Mouse (Mus musculus): ENCODE data around the gene Nupl1. TPM values are rescaled to one million over a fixed set of nuclear protein-coding genes. Genes with fewer than 3 reads are reported as not detected.
A peak's percentile ranks its signal among the peaks of the same experiment; 100 is the strongest.

The Nupl1 gene
- not detected for total RNA-seq (2021)

DNA sequence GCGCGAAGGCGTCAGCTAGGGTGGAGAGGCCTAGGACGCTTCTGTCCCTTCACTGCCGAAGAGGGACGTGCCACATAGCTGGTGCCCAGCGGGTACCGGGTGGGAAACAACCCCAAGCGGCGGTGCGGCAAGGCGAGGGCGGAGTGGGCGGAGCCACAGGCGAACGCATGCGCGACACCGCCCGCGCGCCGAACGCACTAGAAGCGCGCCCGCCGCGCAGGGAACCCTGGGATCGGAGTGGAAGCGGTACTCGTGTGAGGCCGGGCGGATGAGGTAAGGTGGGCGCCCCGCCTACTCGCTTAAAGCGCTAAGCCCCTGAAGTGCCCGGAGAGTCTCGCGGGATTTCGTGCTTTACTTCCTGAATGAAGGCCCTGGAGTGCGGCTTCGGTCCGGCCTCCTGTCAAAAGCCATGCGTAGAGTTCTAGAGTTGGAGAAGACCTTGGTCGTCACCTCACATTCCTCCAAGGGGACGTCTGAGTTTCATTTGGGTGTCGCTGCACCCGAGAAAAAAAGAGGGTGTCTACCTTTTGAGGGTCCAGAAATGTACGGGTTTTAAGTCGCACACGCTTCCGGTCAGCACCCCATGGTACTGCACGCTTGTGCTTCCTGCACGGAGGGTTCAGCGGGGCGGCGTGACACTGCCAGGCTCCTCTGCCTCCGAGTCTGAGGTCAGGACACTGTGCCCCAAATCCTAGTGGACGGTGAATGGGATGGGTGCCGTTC lies at the start of gene Nupl1, which contains the start of gene Gm49336:
Gene Nupl1 (minus strand): TSS at position 151 of the 723 bp plus-strand sequence.
Gene Gm49336 (minus strand): TSS at position 227 of the 723 bp plus-strand sequence.
- peak; percentile 98 for DNase-seq

DNA sequence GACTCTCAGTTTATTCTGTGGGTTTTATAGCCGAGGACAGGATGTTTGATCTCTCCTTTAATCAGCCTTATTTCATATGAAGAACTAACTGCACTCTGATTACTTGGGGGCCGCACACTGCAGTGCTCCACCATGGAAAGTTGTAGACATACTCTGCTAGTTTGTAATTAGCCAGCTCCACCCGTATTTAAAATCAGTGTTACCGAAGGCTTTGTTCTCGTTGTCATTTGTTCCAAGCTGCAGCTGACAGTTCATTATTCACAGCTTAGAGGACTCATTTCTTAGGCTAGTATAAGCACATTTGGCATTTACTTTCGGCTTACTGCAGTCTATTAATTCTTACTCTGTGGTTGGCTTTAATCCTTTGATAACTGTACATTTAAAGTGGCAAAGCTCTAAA lies 49.8 kb upstream of the Nupl1 start:
- no peak for DNase-seq

DNA sequence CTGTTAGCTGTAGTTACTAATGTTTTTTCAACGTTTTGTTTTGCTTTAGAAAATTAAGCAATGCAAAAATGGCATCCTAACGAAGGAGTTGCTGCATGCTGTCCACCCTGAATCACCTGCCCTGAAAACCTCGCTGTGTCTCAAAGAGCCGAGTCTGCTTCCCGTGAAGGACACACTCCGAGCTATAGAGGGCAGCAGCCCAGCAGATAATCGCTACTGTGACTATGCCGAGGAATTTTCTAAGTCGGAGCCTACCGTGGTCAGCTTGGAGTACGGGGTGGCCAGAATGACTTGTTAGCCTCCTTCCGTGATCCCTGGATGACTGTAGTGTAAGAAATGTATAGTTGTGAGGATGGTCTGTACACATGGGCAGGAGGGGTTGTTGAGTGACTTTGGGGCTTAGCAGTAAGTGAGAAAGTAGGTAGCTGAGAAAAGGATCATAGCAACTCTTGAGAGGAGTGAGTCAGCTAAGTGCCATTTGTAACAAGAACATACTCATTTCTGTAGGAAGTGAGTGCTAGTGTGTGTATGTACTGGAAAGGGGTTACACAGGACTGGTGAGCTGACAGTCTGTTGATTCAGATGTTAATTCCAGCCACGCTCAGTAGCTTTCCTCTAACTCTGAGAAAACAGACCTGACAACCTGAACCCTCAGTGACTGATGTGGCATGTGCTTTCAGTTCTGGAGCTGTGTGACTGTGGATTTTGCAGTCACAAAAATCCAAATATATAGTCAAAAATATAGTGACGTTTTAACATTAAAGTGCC lies 49.2 kb upstream of the Nupl1 start:
- no peak for DNase-seq

DNA sequence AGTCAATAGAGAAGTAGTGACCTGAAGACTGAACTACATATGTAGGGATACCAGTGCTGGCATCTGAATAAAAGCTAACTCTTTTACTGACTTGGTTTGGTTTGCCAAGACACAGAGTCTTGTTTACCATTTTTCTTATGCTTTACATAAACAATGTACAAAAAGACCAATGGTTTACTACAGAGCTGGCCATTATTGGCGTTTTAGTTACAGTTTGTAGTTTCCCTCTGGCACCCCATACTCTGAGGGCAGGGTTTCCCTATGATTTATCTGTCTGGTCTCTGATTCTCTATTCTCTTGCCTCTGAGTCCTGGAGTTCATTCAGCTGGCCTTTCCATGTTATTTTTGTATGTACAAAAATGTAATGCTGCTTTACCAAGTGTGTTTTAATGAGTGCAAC lies 44.3 kb upstream of the Nupl1 start:
- no peak for DNase-seq

DNA sequence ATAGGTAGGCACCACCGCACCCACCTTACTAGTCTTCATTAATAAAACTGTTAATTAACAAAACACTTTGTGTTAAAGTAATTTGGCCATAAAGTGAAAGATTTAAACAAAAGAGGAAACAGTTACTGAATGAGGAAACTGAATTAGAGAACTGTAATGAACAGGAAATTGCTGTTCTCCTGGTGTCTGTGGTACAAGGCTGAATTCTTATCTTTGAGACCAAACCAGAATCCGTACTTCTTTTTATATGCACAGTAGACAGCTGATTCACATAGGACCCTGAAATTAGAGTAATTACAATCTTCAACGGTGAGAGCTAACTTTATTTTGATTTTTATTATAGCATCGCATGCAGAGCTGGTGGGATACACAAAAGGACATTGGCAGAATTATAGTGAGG lies 39.1 kb upstream of the Nupl1 start:
- no peak for DNase-seq

DNA sequence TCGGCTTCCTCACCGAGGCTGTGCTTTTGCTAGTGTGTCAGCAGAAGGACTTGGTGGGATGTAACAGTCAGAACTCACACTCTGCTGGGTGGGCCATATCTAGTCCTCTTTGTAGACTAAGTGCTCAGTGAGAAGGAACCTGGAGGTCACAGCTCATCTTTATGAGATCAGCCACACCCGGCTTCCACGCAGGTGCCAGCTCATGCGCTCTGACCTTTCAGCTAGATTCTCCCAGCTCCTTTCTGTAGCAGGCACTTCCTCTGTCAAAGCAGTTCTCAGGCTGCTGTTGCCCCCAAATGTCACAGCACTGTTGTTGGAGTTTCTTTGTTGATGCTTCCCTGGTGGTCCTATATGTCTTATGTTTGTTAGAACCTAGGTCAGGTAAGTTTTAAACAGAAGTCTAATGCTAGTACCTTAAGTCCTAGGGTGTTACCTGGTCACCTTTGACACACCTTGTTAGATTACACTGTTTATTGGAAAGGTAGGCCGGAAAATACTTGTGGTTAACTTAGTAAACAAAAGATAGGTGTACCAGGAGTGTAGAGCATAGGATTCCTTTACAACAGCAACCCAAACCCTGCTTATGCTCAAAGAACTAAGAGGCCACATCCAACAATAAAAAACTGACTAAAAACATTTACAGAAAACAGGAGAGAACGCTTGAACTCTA lies 35.1 kb upstream of the Nupl1 start:
- DNase-seq = no peak

DNA sequence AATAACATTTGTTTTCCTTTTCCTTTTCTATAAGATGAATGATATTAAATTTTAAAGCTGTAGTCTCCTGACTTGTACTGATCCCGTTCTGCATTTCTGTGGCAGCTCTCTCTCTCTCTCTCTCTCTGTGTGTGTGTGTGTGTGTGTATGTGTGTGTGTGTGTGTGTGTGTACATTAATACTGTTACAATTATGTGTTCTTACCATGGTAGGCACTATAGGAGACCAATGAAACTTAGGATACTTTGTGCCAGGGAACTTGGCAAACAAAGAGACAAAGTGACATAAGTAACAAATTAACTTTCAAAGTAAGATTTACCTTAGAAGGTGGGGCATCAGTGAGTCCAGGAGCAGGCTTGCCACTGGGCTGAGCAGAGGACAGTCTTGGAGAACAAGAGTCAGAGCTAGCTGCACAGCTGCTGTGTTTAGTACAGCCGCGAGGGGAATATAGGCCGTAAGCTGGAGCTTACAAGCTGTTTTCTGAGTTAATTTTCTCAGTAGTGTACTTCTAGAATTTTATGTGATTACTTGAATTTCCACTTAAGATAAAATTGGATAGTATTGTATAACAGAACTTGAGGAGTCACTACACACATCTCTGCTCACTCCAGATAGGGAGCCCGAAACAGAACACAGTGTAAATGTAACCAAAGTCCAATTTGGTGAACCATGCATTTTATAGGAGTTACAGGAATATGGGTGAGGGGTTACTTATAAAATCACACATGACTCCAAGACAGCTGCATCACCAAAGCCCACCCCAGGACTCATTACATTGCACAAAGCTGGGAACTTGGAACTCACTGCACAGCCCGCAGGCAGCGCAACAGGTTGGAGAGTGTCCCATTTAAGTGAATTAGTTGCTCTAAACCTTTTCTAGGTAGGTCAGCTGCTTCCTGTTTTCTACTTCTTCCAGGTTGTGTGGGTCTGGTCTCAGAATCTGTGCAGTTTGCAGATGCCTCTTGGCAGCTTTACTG lies 24.4 kb upstream of the Nupl1 start:
- no peak for DNase-seq

- DNase-seq = no peak
These were observed 22.1 kb upstream of the Nupl1 start for GRCm38 (mm10) chr14:60273346-60273745.

DNA sequence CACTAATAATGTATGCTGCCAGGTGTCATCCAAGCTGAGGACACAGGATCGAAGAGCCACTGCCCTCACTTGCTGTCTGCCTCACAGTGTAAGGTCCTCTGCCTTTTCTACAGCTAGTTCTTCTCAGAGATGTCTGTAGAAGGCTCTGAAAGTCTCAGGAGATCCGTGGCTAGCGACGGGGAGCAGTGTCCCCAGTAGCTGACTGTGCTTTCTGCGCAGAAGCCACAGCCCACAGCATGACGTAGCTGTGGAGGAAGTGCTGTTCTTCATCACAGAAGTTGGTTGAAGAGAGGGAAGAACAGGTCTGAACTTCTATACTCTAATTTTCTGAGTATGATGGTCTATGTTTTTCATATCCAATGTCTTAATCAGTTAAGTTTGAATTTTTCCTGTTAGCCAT lies 18.1 kb upstream of the Nupl1 start:
- DNase-seq = no peak

DNA sequence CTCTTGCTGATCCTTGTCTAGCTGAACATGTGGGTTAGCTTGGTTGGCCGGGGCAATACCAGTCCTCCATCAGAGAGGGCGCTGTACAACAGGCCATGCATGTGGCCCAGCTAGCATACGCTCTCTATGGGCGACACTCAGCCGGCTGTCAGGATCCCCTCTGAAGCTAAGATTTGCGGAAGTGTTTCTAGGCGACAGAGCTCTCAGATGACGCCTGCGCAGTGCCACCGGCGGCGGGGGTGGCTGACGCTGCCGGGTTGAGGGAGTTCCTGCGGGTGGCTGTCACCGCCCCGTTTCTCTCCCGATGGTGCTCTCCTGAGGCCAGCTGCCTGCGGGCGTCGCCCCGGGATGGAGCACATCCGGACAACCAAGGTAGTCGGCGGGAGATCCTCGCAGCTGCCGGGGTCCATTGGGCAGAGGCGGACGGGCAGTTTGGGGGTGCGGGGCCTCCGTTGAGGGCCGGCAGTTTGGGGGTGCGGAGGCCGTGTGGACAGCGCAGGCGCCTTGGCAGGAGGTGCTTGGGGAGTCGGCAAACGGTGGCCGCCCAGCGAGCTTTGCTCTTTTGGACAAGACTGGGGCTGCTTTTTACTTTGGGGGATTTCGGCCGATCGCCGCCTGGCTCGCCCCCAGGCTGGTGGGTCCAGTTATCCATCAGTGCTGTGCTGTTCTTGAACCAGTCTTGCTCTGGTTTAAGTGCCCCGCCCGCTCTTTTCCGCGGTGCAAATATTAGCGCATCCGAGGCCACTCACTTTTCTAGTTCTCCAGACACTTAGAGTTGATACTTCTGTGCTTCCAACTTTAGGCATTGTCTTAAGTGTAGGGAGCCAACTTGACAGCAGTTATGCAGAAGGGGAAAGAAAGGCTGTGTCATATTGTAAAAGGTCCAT lies 14.0 kb upstream of the Nupl1 start, which contains the start of gene Mtmr6:
Gene Mtmr6 (plus strand): TSS at position 239 of the 887 bp plus-strand sequence.
- DNase-seq = peak; percentile 94

DNA sequence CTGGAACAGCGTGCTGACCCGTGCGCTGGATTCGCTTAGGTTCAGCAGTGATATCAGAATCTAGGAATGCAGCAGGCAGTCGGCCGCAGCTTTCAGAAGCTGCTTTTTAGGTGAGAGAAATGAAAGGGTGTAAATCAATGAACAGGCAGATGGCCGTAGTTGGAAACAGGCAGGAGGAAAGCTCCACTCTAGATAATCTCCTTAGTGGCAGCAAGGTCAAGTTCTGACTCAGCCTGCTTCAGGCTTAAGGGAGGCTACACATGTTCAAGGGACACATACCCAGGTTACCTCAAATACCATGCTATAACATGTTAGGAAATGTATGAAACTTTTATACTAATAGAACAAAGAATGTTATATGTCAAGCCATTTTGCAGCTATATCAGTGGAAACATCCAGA lies 11.1 kb upstream of the Nupl1 start:
- DNase-seq = no peak

- DNase-seq = no peak
These were observed 6.6 kb upstream of the Nupl1 start for GRCm38 (mm10) chr14:60257851-60258250.

DNA sequence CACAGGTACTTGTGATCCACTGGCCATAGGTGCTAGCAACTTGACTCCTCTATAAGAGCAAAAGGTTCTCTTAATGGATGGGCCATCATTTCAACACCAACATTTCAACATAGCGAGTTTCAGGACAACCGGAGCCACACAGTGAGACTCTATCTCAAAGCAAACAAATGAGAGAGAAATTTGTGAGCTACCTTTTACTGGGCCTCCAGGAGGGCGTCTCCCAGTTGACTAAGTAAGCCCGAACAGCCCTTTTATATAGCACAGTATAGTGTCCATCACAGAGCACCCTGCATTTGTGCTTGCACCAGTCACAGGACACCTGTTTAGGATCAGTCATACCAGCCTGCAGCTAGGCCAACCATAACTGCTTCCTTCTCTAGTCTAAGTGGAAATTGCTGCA lies 5.9 kb upstream of the Nupl1 start:
- DNase-seq = no peak

DNA sequence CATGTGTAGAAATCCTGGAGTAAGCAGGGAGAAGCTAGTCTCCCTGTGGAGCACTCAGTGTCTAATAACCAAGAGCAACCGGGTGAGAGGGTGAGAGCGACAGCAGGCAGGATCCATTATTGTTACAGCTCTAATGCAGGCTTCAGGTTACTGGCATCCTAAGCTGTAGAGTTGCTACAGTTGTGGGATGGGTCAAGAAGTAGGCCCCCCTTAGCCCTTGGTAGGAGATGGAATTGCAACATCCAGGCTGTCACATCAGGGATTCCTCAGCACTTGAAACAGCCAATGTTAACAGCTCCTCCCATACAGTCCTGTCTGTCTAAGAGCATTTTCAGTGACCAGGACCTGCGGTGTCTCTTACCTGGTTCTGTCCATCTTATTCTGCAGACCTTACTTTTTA lies 5.1 kb upstream of the Nupl1 start:
- no peak for DNase-seq

GRCm38 (mm10) chr14:60254774-60255173 lies 3.5 kb upstream of the Nupl1 start:
- DNase-seq = no peak

- DNase-seq = no peak
These were observed 2.2 kb upstream of the Nupl1 start for GRCm38 (mm10) chr14:60253466-60253865.

DNA sequence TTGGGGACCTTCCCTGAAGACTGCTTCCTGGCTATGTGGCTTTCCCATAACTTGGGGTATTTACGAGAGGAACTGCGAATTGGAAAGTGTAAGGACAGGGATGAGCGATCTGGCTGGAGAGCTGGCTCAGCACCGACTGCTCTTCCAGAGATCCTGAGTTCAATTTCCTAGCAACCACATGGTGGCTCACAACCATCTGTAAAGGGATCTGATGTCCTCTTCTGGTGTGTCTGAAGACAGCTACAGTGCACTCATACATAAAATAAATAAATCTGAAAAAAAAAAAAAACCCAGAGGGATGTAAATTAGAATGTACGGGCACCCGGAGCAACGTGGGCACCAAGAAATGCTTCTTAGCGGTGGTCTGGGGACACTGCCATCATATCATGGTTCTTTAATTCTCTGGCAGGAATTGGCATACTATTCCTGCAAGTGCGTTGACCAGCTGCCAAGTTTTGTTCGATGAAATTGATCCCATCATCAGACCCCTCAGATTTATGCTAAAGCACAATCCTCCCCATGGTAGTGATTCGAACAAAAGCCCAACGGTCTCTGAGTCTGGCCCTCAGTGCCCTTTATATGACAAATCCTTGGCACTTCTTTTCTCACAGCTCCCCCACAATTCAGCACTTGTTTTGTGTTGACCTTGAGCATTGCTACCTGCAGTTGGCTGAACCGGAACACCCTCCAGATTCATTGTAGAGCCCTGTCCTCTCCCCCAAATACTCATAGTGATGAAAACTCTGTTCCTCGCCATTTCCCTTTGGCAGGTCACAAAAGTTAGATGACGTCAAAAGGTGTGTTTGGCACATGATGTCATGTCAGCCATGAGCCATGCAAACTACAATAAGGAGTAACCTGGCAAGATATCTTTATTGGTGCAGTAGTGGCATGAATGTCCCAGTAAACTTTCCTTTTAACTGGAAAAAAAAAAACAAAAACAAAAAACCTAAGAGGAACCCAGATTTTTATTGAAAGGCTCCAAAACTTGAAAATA lies 1.1 kb upstream of the Nupl1 start:
- peak; percentile 20 for DNase-seq

- no peak for DNase-seq
These were observed 352 bp downstream of the Nupl1 start for GRCm38 (mm10) chr14:60250879-60251278.

GRCm38 (mm10) chr14:60250366-60250765 lies 865 bp downstream of the Nupl1 start:
- DNase-seq = no peak

DNA sequence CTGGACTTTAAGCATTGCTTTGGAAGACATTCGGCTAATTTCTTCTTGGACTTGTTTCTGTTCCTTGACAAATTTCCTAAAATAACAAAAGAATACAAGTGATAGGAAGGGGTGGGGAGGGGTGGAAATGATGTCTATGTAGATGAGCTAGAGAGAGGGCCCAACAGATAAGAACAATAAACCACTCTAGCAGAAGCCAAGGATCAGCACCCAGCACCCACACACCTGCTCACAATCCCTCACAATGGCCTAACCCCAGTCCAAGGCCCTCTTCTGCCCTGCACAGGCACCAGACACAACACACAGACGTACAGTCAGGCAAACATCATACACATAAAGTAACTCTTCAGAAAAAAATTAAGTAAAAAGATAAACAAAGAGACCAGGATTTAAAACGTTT lies 12.7 kb downstream of the Nupl1 start:
- no peak for DNase-seq

All from heart, postnatal 4 days (tissue).